Mouse (Mus musculus): ENCODE data around the gene Trim68. TPM values are rescaled to one million over a fixed set of nuclear protein-coding genes. Genes with fewer than 3 reads are reported as not detected.
"Not testable (repeated sequence)": the region's sequence is repeated elsewhere in the genome, so short reads cannot be mapped to it uniquely, and the experiment has no call there.

The Trim68 gene
- polyA plus RNA-seq, 1 experiment from 2014 or later, result 11.0 TPM

GRCm38 (mm10) chr7:102676225-102676624 is 10.9 kb downstream of the Trim68 start:
- no peaks in the 10 kb centered on the region for H3K9me3 ChIP-seq (ENCODE audit: control insufficient read depth, low read length)
- no peak for ATAC-seq (replicated peaks; ENCODE audit: low FRiP score)
- no peak for DNase-seq (ENCODE audit: low spot score)
- WGBS, result 93% methylated on average over 2 of the region's 2 CpGs
- no peak overlapping the region for H3K27ac ChIP-seq (ENCODE audit: low read depth, low read length)
- H3K27me3 ChIP-seq (ENCODE audit: control insufficient read depth, insufficient read depth, low read length), result no peaks in the 10 kb centered on the region
- H3K36me3 ChIP-seq (ENCODE audit: control insufficient read depth, insufficient read depth, low read length), result no peaks in the 10 kb centered on the region
- no peak overlapping the region for H3K4me2 ChIP-seq (ENCODE audit: low read depth, low read length, severe bottlenecking)
- no peak overlapping the region for H3K9ac ChIP-seq (ENCODE audit: low read length)
- no peaks in the 10 kb centered on the region for H3K4me1 ChIP-seq (replicated peaks; ENCODE audit: control insufficient read depth, insufficient read depth, low read length)
- H3K4me3 ChIP-seq (ENCODE audit: low read depth, low read length), result no peak overlapping the region

- no peak overlapping the region for H3K9ac ChIP-seq (ENCODE audit: low read length)
- no peaks in the 10 kb centered on the region for H3K27me3 ChIP-seq (ENCODE audit: control insufficient read depth, insufficient read depth, low read length)
- H3K4me3 ChIP-seq (ENCODE audit: low read depth, low read length), result no peak overlapping the region
- H3K4me1 ChIP-seq (replicated peaks; ENCODE audit: control insufficient read depth, insufficient read depth, low read length), result no peaks in the 10 kb centered on the region
- ATAC-seq (replicated peaks; ENCODE audit: low FRiP score) (no peak), DNase-seq (ENCODE audit: low spot score) (no peak)
- H3K4me2 ChIP-seq (ENCODE audit: low read depth, low read length, severe bottlenecking), result no peak overlapping the region
- no peaks in the 10 kb centered on the region for H3K9me3 ChIP-seq (ENCODE audit: control insufficient read depth, low read length)
- no peaks in the 10 kb centered on the region for H3K36me3 ChIP-seq (ENCODE audit: control insufficient read depth, insufficient read depth, low read length)
- no peak overlapping the region for H3K27ac ChIP-seq (ENCODE audit: low read depth, low read length)
- 42% methylated on average over 2 of the region's 2 CpGs for WGBS
Observed at GRCm38 (mm10) chr7:102665378-102665777, 21.7 kb downstream of the Trim68 start.

GRCm38 (mm10) chr7:102664599-102664998 is 22.5 kb downstream of the Trim68 start, which contains the start of gene Olfr556:
TSS of gene Olfr556 (plus strand) at chr7:102664899.
- WGBS, result 69% methylated on average over 3 of the region's 3 CpGs

GRCm38 (mm10) chr7:102658523-102658922 is 28.6 kb downstream of the Trim68 start, which contains the start of gene Olfr555:
TSS of gene Olfr555 (plus strand) at chr7:102658823.
- Histone ChIP-seq H3K9ac (ENCODE audit: low read length) (no peak within 1 kb of the TSS), H3K4me1 (replicated peaks; ENCODE audit: control insufficient read depth, insufficient read depth, low read length) (no peaks in the 10 kb centered on the region), H3K36me3 (ENCODE audit: control insufficient read depth, insufficient read depth, low read length) (no peaks in the 10 kb centered on the region), H3K27ac (ENCODE audit: low read depth, low read length) (no peak within 1 kb of the TSS), H3K4me3 (ENCODE audit: low read depth, low read length) (no peak within 1 kb of the TSS), H3K4me2 (ENCODE audit: low read depth, low read length, severe bottlenecking) (no peak within 1 kb of the TSS), H3K9me3 (ENCODE audit: control insufficient read depth, low read length) (no peaks in the 10 kb centered on the region), H3K27me3 (ENCODE audit: control insufficient read depth, insufficient read depth, low read length) (no peaks in the 10 kb centered on the region)
- DNase-seq (ENCODE audit: low spot score) (no peak), ATAC-seq (replicated peaks; ENCODE audit: low FRiP score) (no peak)
- 76% methylated on average over 1 of the region's 1 CpGs for WGBS

More at GRCm38 (mm10) chr7:102664599-102664998, 22.5 kb downstream of the Trim68 start, which contains the start of gene Olfr556:
- H3K36me3 ChIP-seq (ENCODE audit: control insufficient read depth, insufficient read depth, low read length), result no peaks in the 10 kb centered on the region
- no peak within 1 kb of the TSS for H3K4me3 ChIP-seq (ENCODE audit: low read depth, low read length)
- DNase-seq (ENCODE audit: low spot score), result no peak
- H3K4me1 ChIP-seq (replicated peaks; ENCODE audit: control insufficient read depth, insufficient read depth, low read length), result no peaks in the 10 kb centered on the region
- ATAC-seq (replicated peaks; ENCODE audit: low FRiP score), result no peak
- no peaks in the 10 kb centered on the region for H3K27me3 ChIP-seq (ENCODE audit: control insufficient read depth, insufficient read depth, low read length)
- no peak within 1 kb of the TSS for H3K4me2 ChIP-seq (ENCODE audit: low read depth, low read length, severe bottlenecking)
- no peak within 1 kb of the TSS for H3K27ac ChIP-seq (ENCODE audit: low read depth, low read length)
- no peak within 1 kb of the TSS for H3K9ac ChIP-seq (ENCODE audit: low read length)
- H3K9me3 ChIP-seq (ENCODE audit: control insufficient read depth, low read length), result no peaks in the 10 kb centered on the region

GRCm38 (mm10) chr7:102644945-102645344 is 42.2 kb downstream of the Trim68 start:
- H3K36me3 ChIP-seq (ENCODE audit: control insufficient read depth, insufficient read depth, low read length); H3K9me3 ChIP-seq (ENCODE audit: control insufficient read depth, low read length); H3K4me2 ChIP-seq (ENCODE audit: low read depth, low read length, severe bottlenecking); H3K27me3 ChIP-seq (ENCODE audit: control insufficient read depth, insufficient read depth, low read length); H3K4me3 ChIP-seq (ENCODE audit: low read depth, low read length); H3K9ac ChIP-seq (ENCODE audit: low read length); H3K27ac ChIP-seq (ENCODE audit: low read depth, low read length); ATAC-seq (replicated peaks; ENCODE audit: low FRiP score); DNase-seq (ENCODE audit: low spot score); H3K4me1 ChIP-seq (replicated peaks; ENCODE audit: control insufficient read depth, insufficient read depth, low read length): not testable (repeated sequence)
- WGBS, result 81% methylated on average over 3 of the region's 4 CpGs

GRCm38 (mm10) chr7:102638132-102638531 is 49.0 kb downstream of the Trim68 start, which contains the start of gene Olfr554:
TSS of gene Olfr554 (plus strand) at chr7:102638432.
- Histone ChIP-seq H3K4me2 (ENCODE audit: low read depth, low read length, severe bottlenecking) (no peak within 1 kb of the TSS), H3K9me3 (ENCODE audit: control insufficient read depth, low read length) (no peaks in the 10 kb centered on the region), H3K27me3 (ENCODE audit: control insufficient read depth, insufficient read depth, low read length) (no peaks in the 10 kb centered on the region), H3K4me1 (replicated peaks; ENCODE audit: control insufficient read depth, insufficient read depth, low read length) (no peaks in the 10 kb centered on the region), H3K4me3 (ENCODE audit: low read depth, low read length) (no peak within 1 kb of the TSS), H3K27ac (ENCODE audit: low read depth, low read length) (no peak within 1 kb of the TSS), H3K9ac (ENCODE audit: low read length) (no peak within 1 kb of the TSS), H3K36me3 (ENCODE audit: control insufficient read depth, insufficient read depth, low read length) (no peaks in the 10 kb centered on the region)
- DNase-seq (ENCODE audit: low spot score), result no peak
- no peak for ATAC-seq (replicated peaks; ENCODE audit: low FRiP score)
- 78% methylated on average over 1 of the region's 1 CpGs for WGBS

- no peak for DNase-seq (ENCODE audit: low spot score)
- Histone ChIP-seq H3K4me3 (ENCODE audit: low read depth, low read length) (no peak overlapping the region), H3K4me2 (ENCODE audit: low read depth, low read length, severe bottlenecking) (no peak overlapping the region), H3K36me3 (ENCODE audit: control insufficient read depth, insufficient read depth, low read length) (no peaks in the 10 kb centered on the region), H3K27ac (ENCODE audit: low read depth, low read length) (no peak overlapping the region), H3K27me3 (ENCODE audit: control insufficient read depth, insufficient read depth, low read length) (no peaks in the 10 kb centered on the region), H3K4me1 (replicated peaks; ENCODE audit: control insufficient read depth, insufficient read depth, low read length) (no peaks in the 10 kb centered on the region), H3K9me3 (ENCODE audit: control insufficient read depth, low read length) (no peaks in the 10 kb centered on the region), H3K9ac (ENCODE audit: low read length) (no peak overlapping the region)
- ATAC-seq (replicated peaks; ENCODE audit: low FRiP score), result no peak
- 30% methylated on average over 3 of the region's 3 CpGs for WGBS
Observed at GRCm38 (mm10) chr7:102636665-102637064, 50.5 kb downstream of the Trim68 start.

Other genes starting within 250 kb of the Trim68 start
- gene Rrm1, start 245.6 kb downstream of the Trim68 start, polyA plus RNA-seq (2014; fragmentation: Nextera tagmentation; extraction: Ambion mirVana), result 274 and 290 TPM in 2 replicates
- gene Olfr543, start 205.6 kb downstream of the Trim68 start, polyA plus RNA-seq (2014; fragmentation: Nextera tagmentation; extraction: Ambion mirVana), result 1.0 and 1.5 TPM in 2 replicates
- gene Olfr544, start 199.0 kb downstream of the Trim68 start, polyA plus RNA-seq (2014; fragmentation: Nextera tagmentation; extraction: Ambion mirVana), result 0.11 and 0.40 TPM in 2 replicates
- gene Olfr545, start 187.8 kb downstream of the Trim68 start, polyA plus RNA-seq (2014; fragmentation: Nextera tagmentation; extraction: Ambion mirVana), result 0.09 and 0.12 TPM in 2 replicates
- not detected in 2 replicates for gene Olfr547, start 152.6 kb downstream of the Trim68 start, polyA plus RNA-seq (2014; fragmentation: Nextera tagmentation; extraction: Ambion mirVana)
- gene Olfr548-ps1, start 146.4 kb downstream of the Trim68 start, polyA plus RNA-seq (2014; fragmentation: Nextera tagmentation; extraction: Ambion mirVana), result not detected in 2 replicates
- gene Olfr549, start 137.5 kb downstream of the Trim68 start, polyA plus RNA-seq (2014; fragmentation: Nextera tagmentation; extraction: Ambion mirVana), result not detected in 2 replicates
- 0.16 and 0.25 TPM in 2 replicates for gene Trim21, start 121.8 kb downstream of the Trim68 start, polyA plus RNA-seq (2014; fragmentation: Nextera tagmentation; extraction: Ambion mirVana)
- not detected in 2 replicates for gene Olfr550, start 115.9 kb downstream of the Trim68 start, polyA plus RNA-seq (2014; fragmentation: Nextera tagmentation; extraction: Ambion mirVana)
- gene Olfr551, start 95.4 kb downstream of the Trim68 start, polyA plus RNA-seq (2014; fragmentation: Nextera tagmentation; extraction: Ambion mirVana), result not detected in 2 replicates
- not detected in 2 replicates for gene Olfr552, start 89.6 kb downstream of the Trim68 start, polyA plus RNA-seq (2014; fragmentation: Nextera tagmentation; extraction: Ambion mirVana)
- gene Olfr553, start 69.1 kb downstream of the Trim68 start, polyA plus RNA-seq (2014; fragmentation: Nextera tagmentation; extraction: Ambion mirVana), result not detected in 2 replicates
- not detected in 2 replicates for gene Olfr554, start 48.9 kb downstream of the Trim68 start, polyA plus RNA-seq (2014; fragmentation: Nextera tagmentation; extraction: Ambion mirVana)
- gene Olfr555, start 28.5 kb downstream of the Trim68 start, polyA plus RNA-seq (2014; fragmentation: Nextera tagmentation; extraction: Ambion mirVana), result not detected in 2 replicates
- not detected in 2 replicates for gene Olfr556, start 22.4 kb downstream of the Trim68 start, polyA plus RNA-seq (2014; fragmentation: Nextera tagmentation; extraction: Ambion mirVana)
- not detected in 2 replicates for gene Olfr557, start 8.6 kb upstream of the Trim68 start, polyA plus RNA-seq (2014; fragmentation: Nextera tagmentation; extraction: Ambion mirVana)
- gene Olfr558, start 14.9 kb upstream of the Trim68 start, polyA plus RNA-seq (2014; fragmentation: Nextera tagmentation; extraction: Ambion mirVana), result not detected in 2 replicates
- not detected in 2 replicates for gene Olfr33, start 31.7 kb upstream of the Trim68 start, polyA plus RNA-seq (2014; fragmentation: Nextera tagmentation; extraction: Ambion mirVana)
- not detected in 2 replicates for gene Olfr559, start 40.2 kb upstream of the Trim68 start, polyA plus RNA-seq (2014; fragmentation: Nextera tagmentation; extraction: Ambion mirVana)
- not detected in 2 replicates for gene Olfr560, start 72.0 kb upstream of the Trim68 start, polyA plus RNA-seq (2014; fragmentation: Nextera tagmentation; extraction: Ambion mirVana)
- not detected in 2 replicates for gene Olfr78, start 72.1 kb upstream of the Trim68 start, polyA plus RNA-seq (2014; fragmentation: Nextera tagmentation; extraction: Ambion mirVana)
- not detected in 2 replicates for gene Olfr561, start 83.9 kb upstream of the Trim68 start, polyA plus RNA-seq (2014; fragmentation: Nextera tagmentation; extraction: Ambion mirVana)
- gene Olfr564, start 116.2 kb upstream of the Trim68 start, polyA plus RNA-seq (2014; fragmentation: Nextera tagmentation; extraction: Ambion mirVana), result not detected in 2 replicates
- not detected in 2 replicates for gene Olfr566, start 171.4 kb upstream of the Trim68 start, polyA plus RNA-seq (2014; fragmentation: Nextera tagmentation; extraction: Ambion mirVana)
- gene Olfr568, start 189.8 kb upstream of the Trim68 start, polyA plus RNA-seq (2014; fragmentation: Nextera tagmentation; extraction: Ambion mirVana), result not detected in 2 replicates
- gene Olfr569, start 203.6 kb upstream of the Trim68 start, polyA plus RNA-seq (2014; fragmentation: Nextera tagmentation; extraction: Ambion mirVana), result not detected in 2 replicates
- not detected in 2 replicates for gene Olfr570, start 207.2 kb upstream of the Trim68 start, polyA plus RNA-seq (2014; fragmentation: Nextera tagmentation; extraction: Ambion mirVana)
- gene Olfr571, start 230.2 kb upstream of the Trim68 start, polyA plus RNA-seq (2014; fragmentation: Nextera tagmentation; extraction: Ambion mirVana), result 0.17 and 0.19 TPM in 2 replicates
- gene Olfr572, start 237.1 kb upstream of the Trim68 start, polyA plus RNA-seq (2014; fragmentation: Nextera tagmentation; extraction: Ambion mirVana), result not detected in 2 replicates